Mouse (Mus musculus): Measurements from ENCODE around the gene Egfr.

DNA sequence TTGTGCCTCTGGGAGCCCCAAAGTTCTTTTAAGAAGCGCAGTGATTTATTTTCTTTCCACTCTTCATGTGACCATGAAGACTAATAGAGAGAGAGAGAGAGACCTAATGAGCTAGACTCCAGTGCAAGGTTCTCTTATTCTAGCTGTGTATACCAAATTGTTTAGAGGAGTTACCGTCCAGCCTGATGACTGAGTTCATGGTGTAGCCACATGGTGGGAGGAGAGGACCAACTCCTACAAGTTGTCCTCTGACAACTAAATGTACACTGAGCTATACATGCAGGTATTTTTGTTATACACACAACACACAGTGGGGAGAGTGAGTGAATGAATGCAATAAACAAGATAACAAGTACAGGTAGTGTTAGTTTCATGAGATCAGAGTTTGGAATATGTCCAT lies 9.2 kb upstream of the Egfr start:
- TF ChIP-seq POLR2A (IDR thresholded peaks at IDR 0.05; ENCODE audit: borderline replicate concordance, extremely low read depth, low read depth, low read length) (no peak), CTCF (IDR thresholded peaks at IDR 0.05; ENCODE audit: insufficient read depth, low read length) (no peak)

All from lung, adult 2 months (tissue).